Mouse (Mus musculus) liver, embryonic 14.5 days (tissue): Measurements from ENCODE around the gene Mpv17. TPM values are rescaled to one million over a fixed set of nuclear protein-coding genes. Genes with fewer than 3 reads are reported as not detected.

Source experiments
- ATAC-seq: fragments of 200-750 bp; cut with Nextera tagmentation; 2 replicates; pipeline ENCODE4 v1.8.0; 2017; ENCODE audit warnings: moderate number of reproducible peaks, mild to moderate bottlenecking, moderate library complexity; ENCODE audit not compliant: insufficient read depth
- DNase-seq, 3 experiments: peaks; one replicate each; pipeline ENCODE4 v3.0.0-alpha.2; 2012 to 2013; ENCODE audit warnings: low read depth in 3 of 3, low spot score in 3 of 3
- H3K27ac ChIP-seq: fragments of 300-500 bp; sonication (generic); 2 replicates; pipeline ENCODE4 v1.5.1; 2014; ENCODE audit warnings: moderate library complexity, mild to moderate bottlenecking, control low read depth, inconsistent platforms
- H3K27me3 ChIP-seq: fragments of 300-500 bp; sonication (generic); 2 replicates; pipeline ENCODE4 v1.6.1; 2014; ENCODE audit warnings: mild to moderate bottlenecking, low read length, moderate library complexity; ENCODE audit not compliant: control insufficient read depth, insufficient read depth
- H3K36me3 ChIP-seq: fragments of 300-500 bp; sonication (generic); replicated peaks from 2 replicates; pipeline ENCODE4 v1.6.1; 2014; ENCODE audit warnings: low read depth; ENCODE audit not compliant: control insufficient read depth, insufficient read depth
- H3K4me1 ChIP-seq, 2 experiments: fragments of 200-500 bp in 1 of 2; fragments of 300-500 bp in 1 of 2; sonication (generic) in 1 of 2; replicated peaks; 2 replicates each; pipeline ENCODE4 v1.6.1; 2012 to 2014; ENCODE audit warnings: antibody characterized with exemption in 1 of 2, inconsistent platforms in 1 of 2, low read length in 1 of 2; ENCODE audit not compliant: control insufficient read depth in 2 of 2, insufficient read depth in 2 of 2
- H3K4me2 ChIP-seq: fragments of 300-500 bp; sonication (generic); 2 replicates; pipeline ENCODE4 v1.6.1; 2014; ENCODE audit warnings: low read depth, mild to moderate bottlenecking, control low read depth, moderate library complexity
- H3K4me3 ChIP-seq, 2 experiments: fragments of 200-500 bp in 1 of 2; fragments of 300-500 bp in 1 of 2; sonication (generic) in 1 of 2; 2 replicates each; pipeline ENCODE4 v1.5.1; 2012 to 2014; ENCODE audit warnings: low read depth in 2 of 2, low read length in 2 of 2, mild to moderate bottlenecking in 2 of 2, control low read depth in 1 of 2, inconsistent platforms in 1 of 2, moderate library complexity in 1 of 2; ENCODE audit not compliant: insufficient read depth in 1 of 2
- H3K9ac ChIP-seq: fragments of 300-500 bp; sonication (generic); replicated peaks from 2 replicates; pipeline ENCODE4 v1.6.1; 2014; ENCODE audit warnings: mild to moderate bottlenecking, control low read depth, moderate library complexity
- H3K9me3 ChIP-seq: fragments of 300-500 bp; sonication (generic); 2 replicates; pipeline ENCODE4 v1.6.1; 2016; ENCODE audit warnings: low read length, mixed read lengths; ENCODE audit not compliant: control insufficient read depth
- CTCF ChIP-seq: IDR thresholded peaks from 2 replicates; pipeline ENCODE4 v1.5.1; 2016; ENCODE audit warnings: antibody characterized with exemption, low read depth, control low read depth
- EP300 ChIP-seq: IDR thresholded peaks from 2 replicates; pipeline ENCODE4 v1.6.1; 2016; ENCODE audit warnings: antibody characterized with exemption, low read depth
- WGBS: fragments of 180-500 bp; shearing (Covaris S2); extraction: QIAGEN DNeasy Blood & Tissue Kit; methylation state at CpG from one replicate; pipeline ENCODE4 v1.1.7; 2014; ENCODE audit not compliant: insufficient replicate concordance; 5-methylcytosine and 5-hydroxymethylcytosine counted together
- polyA plus RNA-seq, 2 experiments: library from polyadenylated mRNA; depleted of rRNA in 1 of 2; stranded (reverse) in 1 of 2; unstranded in 1 of 2; fragments of >200 nt; fragmentation: Nextera tagmentation in 1 of 2; extraction: Ambion mirVana in 1 of 2; gene quantifications; 2 replicates each; pipeline versions ENCODE4 v1.2.1 to v1.2.3; 2012 to 2014

The Mpv17 gene
- polyA plus RNA-seq, 2 experiments = 14.2 to 16.9 TPM

- 80% methylated on average over 18 of the region's 18 CpGs for WGBS
- Histone ChIP-seq H3K27me3 (no peaks in the 10 kb centered on the region), H3K4me3 (no peak within 1 kb of the TSS), H3K9ac (no peak within 1 kb of the TSS), H3K27ac (no peak within 1 kb of the TSS), H3K9me3 (no peaks in the 10 kb centered on the region), H3K36me3 (no peaks in the 10 kb centered on the region), H3K4me1 (no peaks in the 10 kb centered on the region), H3K4me2 (no peak within 1 kb of the TSS)
- ATAC-seq (no peak), DNase-seq (no peak)
- TF ChIP-seq EP300 (no peak), CTCF (no peak)
These were observed 46.0 kb downstream of the Mpv17 start, which contains the start of gene Slc30a3 for GRCm38 (mm10) chr5:31108000-31108490. Slc30a3 (minus strand) TSS chr5:31108237.

GRCm38 (mm10) chr5:31105814-31106335, 48.2 kb downstream of the Mpv17 start, which contains the start of gene Dnajc5g:
Dnajc5g (plus strand) TSS chr5:31106285.
- H3K27me3 ChIP-seq = no peaks in the 10 kb centered on the region
- no peak within 1 kb of the TSS for H3K27ac ChIP-seq
- 52% methylated on average over 9 of the region's 9 CpGs for WGBS

GRCm38 (mm10) chr5:31095711-31096480, 58.2 kb downstream of the Mpv17 start:
- no peaks in the 10 kb centered on the region for H3K4me1 ChIP-seq
- H3K4me2 ChIP-seq = peak overlapping the region; percentile 47
- no peaks in the 10 kb centered on the region for H3K36me3 ChIP-seq
- peaks cover 59% of the 10 kb centered on the region for H3K27me3 ChIP-seq
- no peaks in the 10 kb centered on the region for H3K9me3 ChIP-seq
- DNase-seq = no peak
- no peak for ATAC-seq
- H3K27ac ChIP-seq = no peak overlapping the region
- H3K4me3 ChIP-seq = no peak overlapping the region
- 31% methylated on average over 11 of the region's 11 CpGs for WGBS
- H3K9ac ChIP-seq = no peak overlapping the region
- no peak for TF ChIP-seq EP300
- 0 out of 2 replicates have a peak, but pooled peaks have one; percentile 0 for TF ChIP-seq CTCF

More at GRCm38 (mm10) chr5:31105814-31106335, 48.2 kb downstream of the Mpv17 start, which contains the start of gene Dnajc5g:
- Histone ChIP-seq H3K4me3 (no peak within 1 kb of the TSS), H3K9me3 (no peaks in the 10 kb centered on the region), H3K9ac (no peak within 1 kb of the TSS), H3K4me2 (no peak within 1 kb of the TSS), H3K36me3 (no peaks in the 10 kb centered on the region), H3K4me1 (no peaks in the 10 kb centered on the region)
- DNase-seq = no peak
- TF ChIP-seq CTCF (no peak), EP300 (no peak)
- ATAC-seq = no peak

GRCm38 (mm10) chr5:31094799-31095691, 59.0 kb downstream of the Mpv17 start:
- Histone ChIP-seq H3K4me2 (peak overlapping the region; percentile 47), H3K4me3 (peak overlapping the region; percentile 0 to 21; a peak in 2 of 4 replicates), H3K9me3 (no peaks in the 10 kb centered on the region), H3K4me1 (no peaks in the 10 kb centered on the region), H3K27ac (no peak overlapping the region), H3K9ac (no peak overlapping the region), H3K36me3 (no peaks in the 10 kb centered on the region), H3K27me3 (peaks cover 67% of the 10 kb centered on the region)
- WGBS = under 1% methylated on average over 59 of the region's 59 CpGs
- TF ChIP-seq CTCF (peak; percentile 9; the same call in 1 of the 2 replicates), EP300 (no peak)
- ATAC-seq (0 out of 2 replicates have a peak, but pooled peaks have one; percentile 35), DNase-seq (peak in 1 of 3 experiments; percentile 37)
